Mouse (Mus musculus): Measurements from ENCODE around the gene Aurkaip1.

DNA sequence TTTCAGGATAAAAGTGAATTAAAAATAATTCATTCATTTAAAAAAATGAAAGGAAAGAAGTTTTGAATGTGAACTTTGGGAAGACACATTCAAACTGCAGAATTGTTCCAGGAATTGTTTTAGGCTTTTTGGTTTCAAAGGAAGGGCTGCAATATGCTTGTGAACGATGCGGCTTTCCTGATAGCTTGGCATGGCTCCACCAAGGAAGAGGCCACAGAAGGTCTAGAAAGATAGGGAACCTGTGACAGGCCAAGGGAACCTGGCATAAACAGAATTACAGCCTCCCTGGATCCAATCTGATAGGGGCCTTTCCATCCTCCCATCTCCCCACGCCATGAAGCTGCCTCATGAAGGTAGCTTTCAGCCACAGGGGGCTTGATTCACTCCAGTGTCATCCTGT, 42.8 kb upstream of the Aurkaip1 start:
- TF ChIP-seq CTCF (IDR thresholded peaks at IDR 0.05; ENCODE audit: borderline replicate concordance, extremely low read depth, insufficient read depth, insufficient read length) (no peak), POLR2A (IDR thresholded peaks at IDR 0.05; ENCODE audit: borderline replicate concordance, extremely low read depth, insufficient read depth, insufficient read length, poor library complexity, severe bottlenecking) (no peak)
